Mouse (Mus musculus) forebrain, postnatal 0 days (tissue): ENCODE measurements at regions not wholly inside any gene's neighbourhood (a gene's known extent, or its start where the extent isn't known, plus 50 kb on each side); places are given as distances from the start of the nearest gene placed in this dataset.

Experiments
- ATAC-seq: fragments of 200-750 bp; cut with Nextera tagmentation; 2 replicates; pipeline ENCODE4 v1.8.0; 2017; ENCODE audit warnings: mild to moderate bottlenecking, moderate library complexity
- DNase-seq: peaks from one replicate; pipeline ENCODE4 v3.0.0-alpha.2; 2015
- H3K27ac ChIP-seq: fragments of 300-500 bp; sonication (generic); 2 replicates; pipeline ENCODE4 v1.5.1; 2014; ENCODE audit warnings: low read depth, mild to moderate bottlenecking, antibody characterized with exemption, low read length, moderate library complexity, mixed read lengths
- H3K27me3 ChIP-seq: fragments of 300-500 bp; sonication (generic); 2 replicates; pipeline ENCODE4 v1.6.1; 2014; ENCODE audit warnings: mild to moderate bottlenecking, low read length, mixed read lengths; ENCODE audit not compliant: insufficient read depth
- H3K36me3 ChIP-seq: fragments of 300-500 bp; sonication (generic); 2 replicates; pipeline ENCODE4 v1.6.1; 2014; ENCODE audit warnings: mild to moderate bottlenecking, moderate library complexity; ENCODE audit not compliant: insufficient read depth
- H3K4me1 ChIP-seq: fragments of 300-500 bp; sonication (generic); 2 replicates; pipeline ENCODE4 v1.6.1; 2014; ENCODE audit warnings: antibody characterized with exemption; ENCODE audit not compliant: insufficient read depth
- H3K4me2 ChIP-seq: fragments of 300-500 bp; sonication (generic); 2 replicates; pipeline ENCODE4 v1.6.1; 2014; ENCODE audit warnings: low read depth, mild to moderate bottlenecking, moderate library complexity
- H3K4me3 ChIP-seq: fragments of 300-500 bp; sonication (generic); 2 replicates; pipeline ENCODE4 v1.5.1; 2014; ENCODE audit warnings: low read depth, low read length, mixed read lengths
- H3K9ac ChIP-seq: fragments of 300-500 bp; sonication (generic); 2 replicates; pipeline ENCODE4 v1.6.1; 2014; ENCODE audit warnings: mild to moderate bottlenecking
- H3K9me3 ChIP-seq: fragments of 300-500 bp; sonication (generic); 2 replicates; pipeline ENCODE4 v1.6.1; 2016; ENCODE audit warnings: low read length
- CTCF ChIP-seq: sonication (generic); IDR thresholded peaks from 2 replicates; pipeline ENCODE4 v1.5.1; 2016; ENCODE audit warnings: antibody characterized with exemption, control low read depth, low read depth
- WGBS: fragments of 180-500 bp; shearing (Covaris S2); extraction: QIAGEN DNeasy Blood & Tissue Kit; methylation state at CpG from one replicate; pipeline ENCODE4 v1.1.7; 2014; 5-methylcytosine and 5-hydroxymethylcytosine counted together

- H3K4me2 ChIP-seq, result no peak overlapping the region
- H3K9ac ChIP-seq, result no peak overlapping the region
- no peaks in the 10 kb centered on the region for H3K36me3 ChIP-seq
- H3K4me3 ChIP-seq, result no peak overlapping the region
- H3K9me3 ChIP-seq, result no peaks in the 10 kb centered on the region
- TF ChIP-seq CTCF, result no peak
- H3K4me1 ChIP-seq, result no peaks in the 10 kb centered on the region
- no peak overlapping the region for H3K27ac ChIP-seq
- DNase-seq (no peak), ATAC-seq (no peak)
- 92% methylated on average over 7 of the region's 7 CpGs for WGBS
- H3K27me3 ChIP-seq, result no peaks in the 10 kb centered on the region
Observed at GRCm38 (mm10) chr13:99830080-99830724, 70.7 kb downstream of the Cartpt start.

GRCm38 (mm10) chr13:99827573-99827972 lies 73.3 kb downstream of the Cartpt start:
- Histone ChIP-seq H3K36me3 (no peaks in the 10 kb centered on the region), H3K9ac (no peak overlapping the region), H3K4me2 (no peak overlapping the region), H3K9me3 (no peaks in the 10 kb centered on the region), H3K4me3 (no peak overlapping the region), H3K4me1 (no peaks in the 10 kb centered on the region), H3K27ac (no peak overlapping the region), H3K27me3 (no peaks in the 10 kb centered on the region)
- no peak for TF ChIP-seq CTCF
- no peak for ATAC-seq
- DNase-seq, result no peak
- 93% methylated on average over 7 of the region's 7 CpGs for WGBS

- Histone ChIP-seq H3K27ac (no peak overlapping the region), H3K9ac (no peak overlapping the region), H3K9me3 (no peaks in the 10 kb centered on the region), H3K4me1 (no peaks in the 10 kb centered on the region), H3K27me3 (no peaks in the 10 kb centered on the region), H3K4me3 (no peak overlapping the region), H3K36me3 (no peaks in the 10 kb centered on the region), H3K4me2 (no peak overlapping the region)
- 72% methylated on average over 8 of the region's 8 CpGs for WGBS
- TF ChIP-seq CTCF, result no peak
- DNase-seq (no peak), ATAC-seq (no peak)
Observed at GRCm38 (mm10) chr13:99824625-99825024, 76.3 kb downstream of the Cartpt start.

- H3K4me1 ChIP-seq, result peaks cover 3% of the 10 kb centered on the region; the same call in 1 of the 2 replicates
- DNase-seq (no peak), ATAC-seq (no peak)
- H3K9ac ChIP-seq, result no peak overlapping the region
- WGBS, result 44% methylated on average over 6 of the region's 6 CpGs
- TF ChIP-seq CTCF, result no peak
- H3K27me3 ChIP-seq, result no peaks in the 10 kb centered on the region
- no peaks in the 10 kb centered on the region for H3K9me3 ChIP-seq
- no peak overlapping the region for H3K4me3 ChIP-seq
- no peak overlapping the region for H3K27ac ChIP-seq
- H3K36me3 ChIP-seq, result no peaks in the 10 kb centered on the region
- H3K4me2 ChIP-seq, result no peak overlapping the region
Observed at GRCm38 (mm10) chr13:99816666-99817065, 84.2 kb downstream of the Cartpt start.

GRCm38 (mm10) chr13:99815786-99816185 lies 85.1 kb downstream of the Cartpt start:
- H3K36me3 ChIP-seq, result no peaks in the 10 kb centered on the region
- H3K4me1 ChIP-seq, result peaks cover 3% of the 10 kb centered on the region; the same call in 1 of the 2 replicates
- TF ChIP-seq CTCF, result no peak
- no peaks in the 10 kb centered on the region for H3K27me3 ChIP-seq
- ATAC-seq (no peak), DNase-seq (no peak)
- H3K9ac ChIP-seq, result no peak overlapping the region
- no peak overlapping the region for H3K27ac ChIP-seq
- H3K4me3 ChIP-seq, result no peak overlapping the region
- H3K9me3 ChIP-seq, result no peaks in the 10 kb centered on the region
- 26% methylated on average over 6 of the region's 6 CpGs for WGBS
- no peak overlapping the region for H3K4me2 ChIP-seq

- Histone ChIP-seq H3K27me3 (no peaks in the 10 kb centered on the region), H3K4me2 (no peak overlapping the region), H3K9me3 (no peaks in the 10 kb centered on the region), H3K4me3 (no peak overlapping the region), H3K36me3 (no peaks in the 10 kb centered on the region), H3K27ac (no peak overlapping the region), H3K9ac (no peak overlapping the region), H3K4me1 (peaks cover 3% of the 10 kb centered on the region; the same call in 1 of the 2 replicates)
- ATAC-seq (no peak), DNase-seq (no peak)
- WGBS, result 27% methylated on average over 2 of the region's 2 CpGs
- no peak for TF ChIP-seq CTCF
Observed at GRCm38 (mm10) chr13:99814801-99815200, 86.1 kb downstream of the Cartpt start.

- Histone ChIP-seq H3K27ac (no peak overlapping the region), H3K9ac (no peak overlapping the region), H3K4me3 (no peak overlapping the region), H3K36me3 (no peaks in the 10 kb centered on the region), H3K9me3 (no peaks in the 10 kb centered on the region), H3K4me2 (no peak overlapping the region), H3K27me3 (no peaks in the 10 kb centered on the region), H3K4me1 (peaks cover 3% of the 10 kb centered on the region; the same call in 1 of the 2 replicates)
- 79% methylated on average over 6 of the region's 6 CpGs for WGBS
- ATAC-seq (no peak), DNase-seq (no peak)
- TF ChIP-seq CTCF, result no peak
Observed at GRCm38 (mm10) chr13:99814033-99814556, 86.8 kb downstream of the Cartpt start.
